Mouse (Mus musculus): ENCODE data around the gene Homer1.

- TF ChIP-seq CTCF (IDR thresholded peaks at IDR 0.05; ENCODE audit: low read depth) (no peak), EP300 (IDR thresholded peaks at IDR 0.05; ENCODE audit: low read depth) (no peak)
Observed at GRCm38 (mm10) chr13:93354420-93355278, 55.2 kb downstream of the Homer1 start.

Data from liver, embryonic 14.5 days (tissue).